In genomic region chr1:25227880-25228279, GRCm38 (mm10) we compare ENCODE assay signal across 8 mouse cellular contexts.
A peak's percentile ranks its signal among the peaks of the same experiment; 100 is the strongest.
DNase-seq lines count a peak whose midpoint lies in the region; ATAC-seq and TF ChIP-seq lines count a peak whose summit lies in the region.

No protein-coding gene starts in this region.

- no peaks in the 10 kb centered on the region for H3K4me1 ChIP-seq in heart, embryonic 11.5 days (ENCODE audit: control insufficient read depth, insufficient read depth, low read length)
- 0 out of 2 replicates have a peak, but pooled peaks cover 10% of the 10 kb centered on the region for H3K4me1 ChIP-seq in forebrain, postnatal 0 days (ENCODE audit: insufficient read depth)
- peaks cover 13% of the 10 kb centered on the region; the same call in 1 of the 2 replicates for H3K4me1 ChIP-seq in midbrain, embryonic 13.5 days (replicated peaks)

- TF ChIP-seq CTCF in forebrain, postnatal 0 days (IDR thresholded peaks at IDR 0.05; ENCODE audit: low read depth), result no peak

- H3K9me3 ChIP-seq in heart, embryonic 11.5 days (replicated peaks; ENCODE audit: control insufficient read depth, low read length), result no peaks in the 10 kb centered on the region
- no peaks in the 10 kb centered on the region for H3K9me3 ChIP-seq in forebrain, postnatal 0 days (ENCODE audit: low read length)
- no peaks in the 10 kb centered on the region for H3K9me3 ChIP-seq in midbrain, embryonic 13.5 days

- H3K27me3 ChIP-seq in heart, embryonic 11.5 days (ENCODE audit: control insufficient read depth, insufficient read depth, low read length), result no peaks in the 10 kb centered on the region
- H3K27me3 ChIP-seq in forebrain, postnatal 0 days (ENCODE audit: insufficient read depth, low read length), result no peaks in the 10 kb centered on the region
- H3K27me3 ChIP-seq in midbrain, embryonic 13.5 days, result no peaks in the 10 kb centered on the region

- no peak for ATAC-seq in heart, embryonic 11.5 days (replicated peaks; ENCODE audit: insufficient number of reproducible peaks, low FRiP score, low TSS enrichment)
- ATAC-seq in forebrain, postnatal 0 days, result peak; percentile 37; the same call in 1 of the 2 replicates
- no peak for ATAC-seq in midbrain, embryonic 13.5 days

- H3K27ac ChIP-seq in heart, embryonic 11.5 days (ENCODE audit: low read depth, low read length), result no peak overlapping the region
- H3K27ac ChIP-seq in forebrain, postnatal 0 days (ENCODE audit: low read depth, low read length), result peak overlapping the region; percentile 94
- H3K27ac ChIP-seq in midbrain, embryonic 13.5 days, result peak overlapping the region; percentile 96

- no peaks in the 10 kb centered on the region for H3K36me3 ChIP-seq in heart, embryonic 11.5 days (ENCODE audit: control insufficient read depth, insufficient read depth, low read length)
- no peaks in the 10 kb centered on the region; the same call in 1 of the 2 replicates for H3K36me3 ChIP-seq in forebrain, postnatal 0 days (ENCODE audit: insufficient read depth)
- peaks cover 6% of the 10 kb centered on the region; the same call in 1 of the 2 replicates for H3K36me3 ChIP-seq in midbrain, embryonic 13.5 days

- DNase-seq in heart, adult 11 months, result no peak
- DNase-seq in brain, adult 2 months (ENCODE audit: low read depth, low spot score), result peak; percentile 40
- DNase-seq in forebrain, postnatal 0 days, result peak; percentile 60
- no peak for DNase-seq in yolk sac, embryonic 10.5 days (ENCODE audit: low spot score)
- DNase-seq in right cerebral cortex, postnatal 25 days, result no peak
- DNase-seq in adrenal gland, postnatal 36 days, result no peak

- H3K9ac ChIP-seq in heart, embryonic 11.5 days (ENCODE audit: low read depth, low read length), result no peak overlapping the region
- peak overlapping the region; percentile 90 for H3K9ac ChIP-seq in forebrain, postnatal 0 days
- peak overlapping the region; percentile 71 for H3K9ac ChIP-seq in midbrain, embryonic 13.5 days (replicated peaks)

- 40% methylated on average over 3 of the region's 3 CpGs for WGBS in heart, embryonic 11.5 days (ENCODE audit: insufficient replicate concordance)
- WGBS in forebrain, postnatal 0 days, result 31% methylated on average over 3 of the region's 3 CpGs
- 50% methylated on average over 3 of the region's 3 CpGs for WGBS in midbrain, embryonic 13.5 days

- peak overlapping the region; percentile 58 for H3K4me2 ChIP-seq in heart, embryonic 11.5 days
- H3K4me2 ChIP-seq in forebrain, postnatal 0 days (ENCODE audit: low read depth), result peak overlapping the region; percentile 56
- peak overlapping the region; percentile 62 for H3K4me2 ChIP-seq in midbrain, embryonic 13.5 days (replicated peaks)

- H3K4me3 ChIP-seq in heart, embryonic 11.5 days (ENCODE audit: low read depth, low read length), result no peak overlapping the region
- H3K4me3 ChIP-seq in forebrain, postnatal 0 days (ENCODE audit: low read depth, low read length), result peak overlapping the region; percentile 62
- H3K4me3 ChIP-seq in midbrain, embryonic 13.5 days (replicated peaks), result peak overlapping the region; percentile 57

Comparison
In these comparisons a context has a peak if more than half of its experiments do, and no peak if none do; other contexts are left out.
1. DNase-seq: peak in brain, adult 2 months (single experiment) and forebrain, postnatal 0 days (single experiment); none in heart, adult 11 months (single experiment), yolk sac, embryonic 10.5 days (single experiment), right cerebral cortex, postnatal 25 days (single experiment) and adrenal gland, postnatal 36 days (0 of 2).
2. Peak in every context shown above with its lines, with median percentiles within 50 percentile points of each other: H3K4me2 ChIP-seq.